Mouse (Mus musculus): ENCODE data around the gene Zfp870.
"Not testable (repeated sequence)": the region's sequence is repeated elsewhere in the genome, so short reads cannot be mapped to it uniquely, and the experiment has no call there.

The Zfp870 gene

GRCm38 (mm10) chr17:32867266-32867665 lies 24.2 kb downstream of the Zfp870 start:
- DNase-seq = not testable (repeated sequence)

GRCm38 (mm10) chr17:32856713-32857112 lies 34.7 kb downstream of the Zfp870 start:
- DNase-seq = not testable (repeated sequence)

GRCm38 (mm10) chr17:32851581-32851980 lies 39.9 kb downstream of the Zfp870 start:
- no peak for DNase-seq

DNA sequence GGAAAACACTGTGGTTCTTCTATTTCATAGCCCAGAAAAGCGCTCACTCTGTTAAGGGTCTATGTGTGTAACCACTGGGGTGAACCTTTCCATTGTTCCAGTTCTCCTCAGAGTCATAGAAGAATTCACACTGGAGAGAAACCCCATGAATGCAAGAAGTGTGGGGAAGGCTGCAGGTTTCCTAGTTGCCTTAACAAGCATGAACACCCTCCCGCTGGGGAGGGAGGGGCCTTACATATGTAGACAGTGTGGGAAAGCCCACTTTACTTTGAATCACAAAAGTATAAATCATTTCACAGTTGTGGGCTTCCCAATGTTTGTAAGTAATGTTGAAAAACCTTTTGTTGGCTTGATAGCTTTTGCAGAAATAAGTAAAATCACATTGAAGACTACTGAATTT lies 50.1 kb downstream of the Zfp870 start:
- DNase-seq = no peak

GRCm38 (mm10) chr17:32839083-32839802 lies 52.2 kb downstream of the Zfp870 start:
- no peak for DNase-seq

- no peak for DNase-seq
Measured at GRCm38 (mm10) chr17:32830418-32830782, 61.0 kb downstream of the Zfp870 start.

GRCm38 (mm10) chr17:32829540-32830417 lies 61.7 kb downstream of the Zfp870 start, which contains the start of gene Zfp799:
TSS of gene Zfp799 (minus strand) at chr17:32830261.
- peak; percentile 40 to 70 for DNase-seq

Data from thymus, adult 18-20 months (tissue).